Mouse (Mus musculus) spleen, postnatal 14 days (tissue): ENCODE measurements at regions not wholly inside any gene's neighbourhood (a gene's known extent, or its start where the extent isn't known, plus 50 kb on each side); places are given as distances from the start of the nearest gene placed in this dataset.

Experiments used
- DNase-seq, 2 experiments: peaks; one replicate each; pipeline ENCODE4 v3.0.0; 2021 to 2022; ENCODE audit warnings: low spot score in 2 of 2

DNA sequence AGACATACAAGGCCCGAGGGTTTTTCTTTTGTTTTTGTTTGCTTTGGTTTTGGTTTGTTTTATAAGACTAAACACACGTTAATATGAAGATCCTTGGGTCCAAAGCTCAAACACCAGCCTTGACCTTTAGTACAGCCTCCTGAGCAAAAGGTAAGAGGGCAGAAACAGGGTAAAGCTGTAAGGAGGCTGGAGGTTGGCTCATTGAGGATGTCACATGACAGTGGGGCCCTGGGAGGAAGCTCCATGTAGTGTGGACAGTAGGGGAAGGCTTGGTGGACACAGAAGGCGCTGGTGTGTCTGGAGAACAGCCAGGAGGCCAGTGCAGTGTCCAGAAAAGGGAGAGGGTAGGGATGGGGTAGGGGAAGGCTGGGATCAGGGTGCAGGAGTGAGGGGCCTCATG, 89.6 kb upstream of the Cdh4 start:
- no peak for DNase-seq

DNA sequence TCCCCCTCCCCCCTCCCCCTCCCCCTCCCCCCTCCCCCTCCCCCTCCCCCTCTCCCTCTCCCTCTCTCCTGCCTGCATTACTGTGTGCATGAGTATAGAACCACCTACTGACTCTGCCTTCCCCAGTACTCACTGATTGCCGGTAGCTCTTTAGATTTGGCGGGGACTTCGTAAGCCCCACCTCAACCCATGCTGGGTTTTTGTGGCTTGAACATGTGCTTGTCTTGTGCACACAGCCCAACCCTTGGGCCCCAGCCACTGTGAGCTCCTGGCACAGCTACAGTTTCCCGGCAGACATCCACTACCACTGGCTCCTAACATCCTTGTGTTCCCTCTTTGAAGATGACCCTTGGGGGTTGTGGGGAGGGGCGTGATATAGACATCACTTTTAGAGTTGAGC, 87.4 kb upstream of the Cdh4 start:
- no peak for DNase-seq

DNA sequence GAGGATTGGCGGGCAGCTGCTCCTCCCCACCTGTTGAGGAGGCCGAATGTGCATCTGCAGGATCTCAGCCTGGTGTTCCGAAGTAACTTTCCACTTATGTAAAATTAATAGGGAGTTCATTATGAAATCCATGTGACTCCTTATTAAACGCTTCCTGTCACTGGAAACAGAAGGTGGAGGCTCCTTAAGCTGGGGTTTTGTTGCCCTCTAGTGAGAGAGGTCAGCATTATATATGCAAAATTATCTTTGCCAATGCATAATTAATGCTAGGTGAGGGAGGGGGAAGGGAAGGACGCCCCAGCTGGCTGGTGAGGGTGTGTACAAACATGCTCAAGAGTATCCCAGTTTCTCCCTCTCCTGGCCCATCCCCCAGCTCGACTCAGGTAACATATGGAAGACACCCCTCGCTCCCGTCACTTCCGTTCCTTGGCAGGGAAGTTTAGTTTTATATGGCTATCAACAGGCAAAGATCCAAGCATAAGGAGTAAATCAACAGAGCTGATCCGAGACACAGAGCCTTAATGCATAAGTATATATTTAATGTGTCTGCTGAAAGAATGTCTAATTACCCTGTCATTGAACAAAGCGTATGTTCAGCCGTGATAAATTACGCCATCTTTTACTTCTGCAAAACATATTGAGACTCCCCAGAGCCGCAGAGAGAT, 71.2 kb upstream of the Cdh4 start:
- DNase-seq, result no peak

DNA sequence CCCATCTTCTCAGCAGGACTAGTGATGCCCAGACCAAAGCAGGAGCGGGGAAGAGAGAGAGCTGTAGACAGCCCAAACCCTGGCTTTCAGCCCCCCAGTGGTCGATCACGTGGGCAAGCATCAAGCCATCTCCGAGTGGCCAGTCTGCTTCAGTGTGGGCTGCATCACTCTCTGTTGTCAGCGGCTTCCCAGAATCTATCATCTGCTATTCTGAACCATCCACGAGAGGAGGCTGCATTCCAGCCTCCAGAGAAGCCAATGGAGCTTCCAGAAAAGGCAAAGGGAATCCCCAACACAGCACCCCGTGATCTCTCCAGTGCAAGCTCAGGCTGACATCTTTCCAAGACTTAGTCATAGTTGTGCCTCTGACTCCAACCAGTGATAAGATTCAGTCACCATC, 70.7 kb upstream of the Cdh4 start:
- DNase-seq, result no peak

DNA sequence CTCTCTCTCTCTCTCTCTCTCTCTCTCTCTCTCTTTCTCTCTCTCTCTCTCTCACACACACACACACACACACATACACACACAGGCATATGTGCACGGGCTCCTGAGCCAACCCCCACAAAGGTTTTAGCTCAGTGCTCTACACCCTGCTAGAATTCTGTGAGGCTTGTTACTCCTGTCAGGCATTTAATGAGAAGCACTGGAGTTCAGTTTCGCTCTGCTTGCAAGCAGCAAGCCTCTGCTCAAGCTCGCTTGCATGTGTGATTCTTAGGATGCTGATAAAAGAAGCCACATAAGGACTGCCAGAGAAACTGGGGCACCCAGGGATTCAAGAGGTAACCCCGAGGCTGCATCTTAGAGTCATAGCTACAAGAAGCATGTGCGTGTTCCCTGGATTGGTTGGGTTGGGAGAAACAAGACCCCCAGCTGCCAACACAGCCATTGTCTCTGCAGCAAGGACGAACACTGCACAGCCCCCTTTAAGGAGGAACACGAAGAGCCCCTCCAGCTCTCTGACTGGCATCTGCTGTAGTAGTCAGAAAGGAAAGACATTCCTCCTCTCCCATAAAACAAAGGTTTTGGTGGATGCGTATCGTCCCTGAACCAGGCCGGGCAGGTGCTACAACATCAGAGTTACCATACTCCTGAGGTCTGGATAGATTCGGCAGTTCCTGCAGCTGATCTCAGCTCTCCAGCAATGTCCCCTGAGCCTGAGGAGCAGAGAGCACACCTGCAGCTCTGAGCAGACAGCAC, 62.4 kb upstream of the Cdh4 start:
- no peak for DNase-seq

DNA sequence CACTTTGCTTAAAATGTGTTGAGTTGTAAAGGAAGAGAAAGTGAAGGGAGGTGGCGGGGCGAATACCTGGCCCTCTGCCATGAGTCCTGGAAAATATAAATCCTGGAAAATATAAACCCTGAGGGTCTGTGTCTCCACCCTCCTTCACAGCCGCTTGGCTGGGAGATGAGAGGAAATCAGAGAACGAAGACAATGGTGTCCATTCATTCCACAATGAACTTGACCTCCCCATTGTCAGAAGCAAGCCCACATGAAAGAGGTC, 61.9 kb upstream of the Cdh4 start:
- DNase-seq, result no peak

DNA sequence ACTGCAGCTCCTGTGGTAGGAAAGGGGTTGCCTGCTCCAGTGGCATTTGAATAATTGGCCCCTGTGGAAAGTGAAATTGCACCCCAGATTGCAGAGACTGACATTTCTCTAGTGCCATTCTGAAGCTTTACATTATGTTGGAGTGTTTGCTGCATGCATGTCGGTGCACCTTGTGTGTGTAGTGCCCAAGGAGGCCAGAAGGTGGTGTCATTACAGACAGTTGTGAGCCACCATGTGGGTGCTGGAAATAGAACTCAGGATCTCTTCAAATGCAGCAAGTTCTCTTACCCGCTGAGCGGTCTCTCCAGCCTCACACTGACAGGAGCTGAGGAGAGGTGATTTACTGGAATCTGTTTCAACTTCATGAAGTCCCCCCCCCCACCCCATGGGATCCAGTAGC, 60.3 kb upstream of the Cdh4 start:
- DNase-seq, result no peak

DNA sequence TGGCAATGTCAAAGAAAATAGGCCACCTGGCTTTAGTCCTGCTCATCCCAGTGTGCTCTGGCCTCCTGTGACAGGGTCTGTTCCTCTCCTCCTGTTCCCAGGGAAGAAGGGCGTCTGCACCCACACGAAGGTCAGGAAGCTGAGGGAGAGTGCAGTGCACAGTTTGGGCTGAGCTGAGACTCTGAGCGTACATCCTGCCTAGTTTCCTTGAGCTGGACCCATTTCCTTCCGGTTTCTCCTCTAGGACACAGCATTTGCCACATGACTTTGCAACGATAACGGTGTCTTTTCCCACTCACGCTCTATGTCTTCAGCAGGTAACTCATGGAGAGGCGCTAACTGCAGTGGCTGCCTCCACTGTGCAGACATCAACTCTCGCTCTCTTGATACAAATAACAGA, 59.6 kb upstream of the Cdh4 start:
- no peak for DNase-seq

DNA sequence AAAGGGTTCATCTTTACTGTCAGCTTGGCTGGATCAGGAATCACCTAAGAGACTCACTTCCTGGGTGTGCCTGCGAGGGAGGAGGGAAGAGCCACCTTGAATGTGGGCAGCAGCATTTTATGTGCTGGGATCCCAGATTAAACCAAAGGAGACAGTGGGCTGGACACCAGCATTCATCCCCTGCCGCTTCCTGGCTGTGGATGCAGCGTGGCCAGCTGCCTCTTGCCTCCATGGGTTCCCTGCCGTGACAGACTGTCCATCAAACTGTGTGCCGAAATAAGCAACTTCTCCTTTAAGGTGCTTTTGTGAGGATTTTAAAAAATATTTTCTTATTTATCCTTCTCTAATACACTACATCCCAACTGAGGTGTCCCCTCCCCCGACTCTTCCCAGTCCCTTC, 55.4 kb upstream of the Cdh4 start:
- DNase-seq, result no peak

DNA sequence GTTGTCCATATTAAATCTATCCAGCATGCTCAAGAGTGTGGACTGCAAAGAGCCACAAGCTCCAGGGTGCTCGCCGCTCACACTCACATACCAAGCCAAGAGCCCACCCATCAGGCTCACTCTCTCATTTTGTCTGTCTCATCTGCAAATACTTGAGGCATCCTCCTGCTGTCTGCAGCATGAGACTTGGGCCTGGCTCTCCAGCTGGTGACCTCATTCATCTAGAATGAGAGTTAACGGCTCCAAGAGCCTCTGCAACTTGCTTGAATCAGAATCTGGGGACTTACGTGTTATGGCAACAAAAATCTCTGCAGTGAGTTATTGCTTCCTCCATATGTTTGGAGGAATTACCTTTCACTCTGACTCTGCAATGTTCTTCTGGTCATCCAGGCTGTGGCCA, 51.7 kb upstream of the Cdh4 start:
- no peak for DNase-seq

DNA sequence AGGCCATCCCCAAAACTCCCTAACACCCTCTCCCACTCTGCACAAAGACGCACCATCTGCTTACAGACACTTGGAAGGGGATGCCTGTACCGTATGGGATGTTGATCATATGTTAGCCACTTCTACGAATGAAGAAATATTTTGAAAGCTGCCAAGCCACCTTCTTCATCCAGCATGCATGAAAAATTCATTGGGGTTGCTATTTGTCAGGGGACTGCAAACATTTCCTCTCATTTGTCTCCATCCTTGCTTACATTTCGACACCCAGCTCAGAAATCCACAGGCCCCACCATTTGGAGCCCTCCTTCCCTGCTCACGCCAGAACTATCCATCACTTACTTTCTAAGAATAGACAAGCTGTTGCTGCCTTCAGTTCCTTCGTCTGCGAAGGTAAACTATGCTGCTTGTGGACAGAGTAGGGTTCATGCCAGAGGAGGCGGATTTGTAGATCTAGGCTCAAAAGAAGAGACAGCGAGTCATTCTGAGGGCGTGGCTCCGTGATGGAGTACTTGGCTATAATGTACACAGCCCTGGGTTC, 51.2 kb upstream of the Cdh4 start:
- no peak for DNase-seq
